Mouse (Mus musculus) liver, adult 2 months (tissue): ENCODE data around the gene Gm20503.

Experiments
- CTCF ChIP-seq: fragments of 200-500 bp; IDR thresholded peaks from 2 replicates; pipeline ENCODE4 v1.5.1; 2011; ENCODE audit warnings: low read depth, low read length, control low read depth
- POLR2A ChIP-seq: fragments of 200-500 bp; IDR thresholded peaks from 2 replicates; pipeline ENCODE4 v1.6.1; 2011; ENCODE audit warnings: low read length, control low read depth; ENCODE audit not compliant: insufficient read depth; ENCODE audit errors: extremely low read depth

DNA sequence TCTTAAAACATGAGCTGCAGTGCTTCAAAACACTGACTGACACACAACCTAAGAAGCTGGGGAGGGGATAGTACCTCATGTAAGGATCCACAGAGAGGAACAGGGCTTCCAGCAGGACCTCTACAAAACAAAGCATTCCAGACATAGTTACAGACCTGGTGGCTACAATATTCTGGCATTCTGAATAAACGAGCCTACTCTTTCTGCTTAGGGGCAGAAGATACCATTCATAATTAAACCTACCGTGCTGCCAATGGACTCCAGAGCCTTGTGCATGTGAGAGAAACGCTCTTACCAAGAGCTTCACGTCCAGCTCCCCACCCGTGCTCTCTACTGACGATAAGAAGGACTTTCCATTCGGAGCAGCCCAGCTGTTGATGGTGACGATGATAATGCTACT is 20.2 kb upstream of the Gm20503 start:
- TF ChIP-seq CTCF (no peak), POLR2A (no peak)
